Mouse (Mus musculus) 416B (cell line): ENCODE measurements around the gene Zbtb1.
A peak's percentile ranks its signal among the peaks of the same experiment; 100 is the strongest.

Experiments
- DNase-seq: peaks from one replicate; pipeline ENCODE4 v3.0.0; 2011; ENCODE audit warnings: low read depth

Gene Zbtb1

GRCm38 (mm10) chr12:76369206-76369977 lies 674 bp upstream of the Zbtb1 start, which contains the start of gene Zbtb25:
Zbtb25 (minus strand) TSS chr12:76369602.
- DNase-seq: peak; percentile 78

GRCm38 (mm10) chr12:76370831-76371571 lies 935 bp downstream of the Zbtb1 start:
- DNase-seq: peak; percentile 81

- DNase-seq: no peak
These were observed 2.0 kb downstream of the Zbtb1 start for GRCm38 (mm10) chr12:76372046-76372445.

- peak; percentile 56 for DNase-seq
These were observed 3.1 kb downstream of the Zbtb1 start for GRCm38 (mm10) chr12:76372881-76373818.

GRCm38 (mm10) chr12:76373991-76374390 lies 3.9 kb downstream of the Zbtb1 start:
- no peak for DNase-seq

GRCm38 (mm10) chr12:76374911-76375310 lies 4.8 kb downstream of the Zbtb1 start:
- no peak for DNase-seq

- DNase-seq: peak; percentile 62
These were observed 5.4 kb downstream of the Zbtb1 start for GRCm38 (mm10) chr12:76375506-76375905.

- DNase-seq: peak; percentile 67
These were observed 6.6 kb downstream of the Zbtb1 start for GRCm38 (mm10) chr12:76376649-76377048.

GRCm38 (mm10) chr12:76377059-76377458 lies 7.0 kb downstream of the Zbtb1 start:
- DNase-seq: peak; percentile 33

GRCm38 (mm10) chr12:76377726-76378125 lies 7.7 kb downstream of the Zbtb1 start:
- peak; percentile 34 for DNase-seq

- DNase-seq: peak; percentile 72
These were observed 8.5 kb downstream of the Zbtb1 start for GRCm38 (mm10) chr12:76378556-76378955.

- no peak for DNase-seq
These were observed 10.1 kb downstream of the Zbtb1 start for GRCm38 (mm10) chr12:76380151-76380550.

- DNase-seq: no peak
These were observed 15.3 kb downstream of the Zbtb1 start for GRCm38 (mm10) chr12:76385342-76385741.

GRCm38 (mm10) chr12:76388794-76389193 lies 18.7 kb downstream of the Zbtb1 start:
- DNase-seq: peak; percentile 24

GRCm38 (mm10) chr12:76391595-76392271 lies 21.7 kb downstream of the Zbtb1 start:
- DNase-seq: no peak

- peak; percentile 48 for DNase-seq
These were observed 22.9 kb downstream of the Zbtb1 start for GRCm38 (mm10) chr12:76392979-76393378.

- no peak for DNase-seq
These were observed 27.2 kb downstream of the Zbtb1 start for GRCm38 (mm10) chr12:76397281-76397680.

GRCm38 (mm10) chr12:76401674-76402073 lies 31.6 kb downstream of the Zbtb1 start:
- peak; percentile 40 for DNase-seq

GRCm38 (mm10) chr12:76402991-76403885 lies 33.2 kb downstream of the Zbtb1 start:
- peak; percentile 91 for DNase-seq

- peak; percentile 98 for DNase-seq
These were observed 33.9 kb downstream of the Zbtb1 start, which contains the start of gene Hspa2 for GRCm38 (mm10) chr12:76403886-76404537. Hspa2 (plus strand) TSS chr12:76404176.
